Mouse (Mus musculus) limb, embryonic 13.5 days (tissue): Measurements from ENCODE around the gene Znrf3. TPM values are rescaled to one million over a fixed set of nuclear protein-coding genes. Genes with fewer than 3 reads are reported as not detected.

Source experiments
- ATAC-seq: fragments of 200-750 bp; cut with Nextera tagmentation; 2 replicates; pipeline ENCODE4 v1.8.0; 2017; ENCODE audit warnings: low read depth, moderate number of reproducible peaks, moderate TSS enrichment; ENCODE audit not compliant: low FRiP score
- H3K27ac ChIP-seq: fragments of 300-500 bp; sonication (generic); 2 replicates; pipeline ENCODE4 v1.5.1; 2015; ENCODE audit warnings: inconsistent platforms, mild to moderate bottlenecking, moderate library complexity
- H3K27me3 ChIP-seq: fragments of 300-500 bp; sonication (generic); 2 replicates; pipeline ENCODE4 v1.6.1; 2015; ENCODE audit warnings: mild to moderate bottlenecking, inconsistent platforms
- H3K36me3 ChIP-seq: fragments of 300-500 bp; sonication (generic); 2 replicates; pipeline ENCODE4 v1.6.1; 2015; ENCODE audit warnings: inconsistent platforms, mild to moderate bottlenecking, moderate library complexity
- H3K4me1 ChIP-seq: fragments of 300-500 bp; sonication (generic); 2 replicates; pipeline ENCODE4 v1.6.1; 2015; ENCODE audit warnings: inconsistent platforms
- H3K4me2 ChIP-seq: fragments of 300-500 bp; sonication (generic); replicated peaks from 2 replicates; pipeline ENCODE4 v1.6.1; 2015; ENCODE audit warnings: inconsistent platforms, mild to moderate bottlenecking, moderate library complexity
- H3K4me3 ChIP-seq: fragments of 300-500 bp; sonication (generic); 2 replicates; pipeline ENCODE4 v1.5.1; 2015; ENCODE audit warnings: moderate library complexity, mild to moderate bottlenecking, inconsistent platforms
- H3K9ac ChIP-seq: fragments of 300-500 bp; sonication (generic); 2 replicates; pipeline ENCODE4 v1.6.1; 2015; ENCODE audit warnings: mild to moderate bottlenecking, inconsistent platforms
- H3K9me3 ChIP-seq: fragments of 300-500 bp; sonication (generic); 2 replicates; pipeline ENCODE4 v1.6.1; 2016; ENCODE audit warnings: inconsistent platforms
- WGBS: fragments of 180-500 bp; shearing (Covaris S2); methylation state at CpG from one replicate; pipeline ENCODE4 v1.1.7; 2015; 5-methylcytosine and 5-hydroxymethylcytosine counted together
- polyA plus RNA-seq: library from polyadenylated mRNA; unstranded; fragments of >200 nt; fragmentation: Nextera tagmentation; extraction: Ambion mirVana; gene quantifications from 2 replicates; pipeline ENCODE4 v1.2.1, GENCODE M21; 2015

Znrf3 gene
- polyA plus RNA-seq, 1 experiment from 2014 or later = 14.8 TPM

GRCm38 (mm10) chr11:5255509-5256014, 189.1 kb downstream of the Znrf3 start:
- WGBS = 19% methylated on average over 9 of the region's 9 CpGs
- peaks cover 69% of the 10 kb centered on the region for H3K4me1 ChIP-seq
- H3K9ac ChIP-seq = no peak overlapping the region
- no peaks in the 10 kb centered on the region for H3K9me3 ChIP-seq
- 0 out of 2 replicates have a peak, but pooled peaks have one; percentile 6 for ATAC-seq
- no peaks in the 10 kb centered on the region for H3K27me3 ChIP-seq
- peak overlapping the region; percentile 73 for H3K27ac ChIP-seq
- no peaks in the 10 kb centered on the region for H3K36me3 ChIP-seq
- no peak overlapping the region for H3K4me3 ChIP-seq
- 0 out of 2 replicates have a peak overlapping the region, but pooled peaks have one; percentile 0 for H3K4me2 ChIP-seq

GRCm38 (mm10) chr11:5254016-5254415, 190.6 kb downstream of the Znrf3 start:
- no peak overlapping the region for H3K9ac ChIP-seq
- no peak overlapping the region for H3K27ac ChIP-seq
- H3K36me3 ChIP-seq = no peaks in the 10 kb centered on the region
- 67% methylated on average over 2 of the region's 2 CpGs for WGBS
- H3K9me3 ChIP-seq = no peaks in the 10 kb centered on the region
- no peaks in the 10 kb centered on the region for H3K27me3 ChIP-seq
- no peak overlapping the region for H3K4me3 ChIP-seq
- no peak for ATAC-seq
- H3K4me1 ChIP-seq = peaks cover 67% of the 10 kb centered on the region
- H3K4me2 ChIP-seq = no peak overlapping the region

- no peaks in the 10 kb centered on the region for H3K27me3 ChIP-seq
- no peaks in the 10 kb centered on the region for H3K9me3 ChIP-seq
- no peak overlapping the region for H3K4me2 ChIP-seq
- H3K4me3 ChIP-seq = no peak overlapping the region
- no peak overlapping the region for H3K9ac ChIP-seq
- 43% methylated on average over 3 of the region's 3 CpGs for WGBS
- no peaks in the 10 kb centered on the region for H3K36me3 ChIP-seq
- H3K4me1 ChIP-seq = peaks cover 67% of the 10 kb centered on the region
- H3K27ac ChIP-seq = no peak overlapping the region
- no peak for ATAC-seq
Observed at GRCm38 (mm10) chr11:5253528-5253927, 191.1 kb downstream of the Znrf3 start.

GRCm38 (mm10) chr11:5252727-5253126, 191.9 kb downstream of the Znrf3 start:
- H3K4me2 ChIP-seq = no peak overlapping the region
- 78% methylated on average over 8 of the region's 8 CpGs for WGBS
- no peaks in the 10 kb centered on the region for H3K36me3 ChIP-seq
- no peak overlapping the region for H3K9ac ChIP-seq
- H3K27ac ChIP-seq = no peak overlapping the region
- no peaks in the 10 kb centered on the region for H3K27me3 ChIP-seq
- H3K9me3 ChIP-seq = no peaks in the 10 kb centered on the region
- peaks cover 67% of the 10 kb centered on the region for H3K4me1 ChIP-seq
- H3K4me3 ChIP-seq = no peak overlapping the region
- no peak for ATAC-seq

- Histone ChIP-seq H3K9ac (no peak overlapping the region), H3K4me2 (no peak overlapping the region), H3K36me3 (no peaks in the 10 kb centered on the region), H3K27ac (no peak overlapping the region), H3K9me3 (no peaks in the 10 kb centered on the region), H3K27me3 (no peaks in the 10 kb centered on the region), H3K4me1 (peaks cover 53% of the 10 kb centered on the region), H3K4me3 (no peak overlapping the region)
- ATAC-seq = no peak
- WGBS = 60% methylated on average over 6 of the region's 6 CpGs
Observed at GRCm38 (mm10) chr11:5251112-5251511, 193.5 kb downstream of the Znrf3 start.

GRCm38 (mm10) chr11:5248200-5248599, 196.4 kb downstream of the Znrf3 start:
- no peak overlapping the region for H3K9ac ChIP-seq
- 75% methylated on average over 2 of the region's 2 CpGs for WGBS
- peaks cover 1% of the 10 kb centered on the region for H3K36me3 ChIP-seq
- H3K4me3 ChIP-seq = no peak overlapping the region
- H3K4me1 ChIP-seq = peaks cover 54% of the 10 kb centered on the region
- H3K27ac ChIP-seq = no peak overlapping the region
- H3K27me3 ChIP-seq = no peaks in the 10 kb centered on the region
- no peak overlapping the region for H3K4me2 ChIP-seq
- no peak for ATAC-seq
- no peaks in the 10 kb centered on the region for H3K9me3 ChIP-seq

- H3K4me2 ChIP-seq = peak overlapping the region; percentile 62; the same call in 1 of the 2 replicates
- H3K4me3 ChIP-seq = no peak overlapping the region
- ATAC-seq = no peak
- no peaks in the 10 kb centered on the region for H3K27me3 ChIP-seq
- WGBS = 85% methylated on average over 7 of the region's 7 CpGs
- peak overlapping the region; percentile 84 for H3K27ac ChIP-seq
- peaks cover 36% of the 10 kb centered on the region for H3K4me1 ChIP-seq
- no peak overlapping the region for H3K9ac ChIP-seq
- H3K36me3 ChIP-seq = peaks cover 24% of the 10 kb centered on the region
- no peaks in the 10 kb centered on the region for H3K9me3 ChIP-seq
Observed at GRCm38 (mm10) chr11:5245431-5245830, 199.2 kb downstream of the Znrf3 start.

- ATAC-seq = peak; percentile 25; the same call in 1 of the 2 replicates
- Histone ChIP-seq H3K9me3 (no peaks in the 10 kb centered on the region), H3K4me3 (peak overlapping the region; percentile 27), H3K27ac (peak overlapping the region; percentile 84), H3K27me3 (no peaks in the 10 kb centered on the region), H3K4me1 (peaks cover 40% of the 10 kb centered on the region), H3K9ac (peak overlapping the region; percentile 25; the same call in 1 of the 2 replicates), H3K36me3 (peaks cover 24% of the 10 kb centered on the region), H3K4me2 (peak overlapping the region; percentile 62)
- 13% methylated on average over 8 of the region's 8 CpGs for WGBS
Observed at GRCm38 (mm10) chr11:5244749-5245130, 199.9 kb downstream of the Znrf3 start.

- H3K27me3 ChIP-seq = no peaks in the 10 kb centered on the region
- H3K27ac ChIP-seq = peak overlapping the region; percentile 84
- whole genome bisulfite sequencing = 27% methylated on average over 24 of the region's 24 CpGs
- H3K4me1 ChIP-seq = peaks cover 45% of the 10 kb centered on the region
- H3K4me2 ChIP-seq = peak overlapping the region; percentile 62
- peak overlapping the region; percentile 27 for H3K4me3 ChIP-seq
- ATAC-seq = peak; percentile 60
- H3K36me3 ChIP-seq = peaks cover 24% of the 10 kb centered on the region
- no peaks in the 10 kb centered on the region for H3K9me3 ChIP-seq
- peak overlapping the region; percentile 48; the same call in 1 of the 2 replicates for H3K9ac ChIP-seq
Observed at GRCm38 (mm10) chr11:5243812-5244748, 200.6 kb downstream of the Znrf3 start.

GRCm38 (mm10) chr11:5243208-5243607, 201.4 kb downstream of the Znrf3 start:
- 93% methylated on average over 7 of the region's 7 CpGs for WGBS
- Histone ChIP-seq H3K4me1 (peaks cover 47% of the 10 kb centered on the region), H3K4me2 (0 out of 2 replicates have a peak overlapping the region, but pooled peaks have one; percentile 62), H3K27ac (no peak overlapping the region; the same call in 1 of the 2 replicates), H3K27me3 (no peaks in the 10 kb centered on the region), H3K9me3 (no peaks in the 10 kb centered on the region), H3K4me3 (no peak overlapping the region), H3K36me3 (peaks cover 28% of the 10 kb centered on the region), H3K9ac (no peak overlapping the region)
- ATAC-seq = no peak

GRCm38 (mm10) chr11:5242158-5242557, 202.5 kb downstream of the Znrf3 start:
- Histone ChIP-seq H3K4me1 (peaks cover 47% of the 10 kb centered on the region), H3K36me3 (peaks cover 38% of the 10 kb centered on the region), H3K9me3 (no peaks in the 10 kb centered on the region), H3K4me2 (no peak overlapping the region), H3K4me3 (no peak overlapping the region), H3K27me3 (no peaks in the 10 kb centered on the region), H3K9ac (no peak overlapping the region), H3K27ac (no peak overlapping the region)
- 86% methylated on average over 8 of the region's 8 CpGs for WGBS
- ATAC-seq = no peak
